Mouse (Mus musculus) CH12.LX (cell line): ENCODE measurements at regions not wholly inside any gene's neighbourhood (a gene's known extent, or its start where the extent isn't known, plus 50 kb on each side); places are given as distances from the start of the nearest gene placed in this dataset.

Source experiments
- DNase-seq: peaks from one replicate; pipeline ENCODE4 v3.0.0-alpha.2; 2013; ENCODE audit errors: extremely low read depth
- H3K27ac ChIP-seq: 2 replicates; pipeline ENCODE4 v1.5.1; 2012; ENCODE audit warnings: low read depth, mild to moderate bottlenecking, control low read depth, moderate library complexity; ENCODE audit not compliant: insufficient read depth
- H3K27me3 ChIP-seq: replicated peaks from 2 replicates; pipeline ENCODE3; 2012; ENCODE audit warnings: inconsistent platforms
- H3K36me3 ChIP-seq, 2 experiments: replicated peaks in 1 of 2; 2 replicates each; pipeline versions ENCODE3 to v1.6.1; 2012; ENCODE audit warnings: inconsistent platforms in 1 of 2, low read length in 1 of 2, mild to moderate bottlenecking in 1 of 2, mixed read lengths in 1 of 2, moderate library complexity in 1 of 2; ENCODE audit not compliant: control insufficient read depth in 1 of 2, insufficient read depth in 1 of 2
- H3K4me1 ChIP-seq, 2 experiments: 2 replicates each; pipeline ENCODE4 v1.6.1; 2012; ENCODE audit warnings: inconsistent platforms in 1 of 2, moderate library complexity in 1 of 2; ENCODE audit not compliant: insufficient read depth in 2 of 2, control insufficient read depth in 1 of 2
- H3K4me2 ChIP-seq: 2 replicates; pipeline ENCODE4 v1.6.1; 2012; ENCODE audit warnings: low read depth, mild to moderate bottlenecking, control low read depth; ENCODE audit not compliant: poor library complexity, insufficient read depth, severe bottlenecking
- H3K4me3 ChIP-seq, 3 experiments: fragments of 150-350 bp in 1 of 3; sonication (generic) in 1 of 3; replicated peaks in 1 of 3; 2 replicates each; pipeline versions ENCODE3 to v1.5.1; 2011 to 2012; ENCODE audit warnings: low read depth in 2 of 3, low read length in 2 of 3, mild to moderate bottlenecking in 2 of 3, moderate library complexity in 2 of 3, control low read depth in 1 of 3, improper control_type of control experiment in 1 of 3, inconsistent platforms in 1 of 3, mixed read lengths in 1 of 3; ENCODE audit not compliant: poor library complexity in 1 of 3
- H3K79me2 ChIP-seq: replicated peaks from 2 replicates; pipeline ENCODE4 v1.6.1; 2012; ENCODE audit warnings: mild to moderate bottlenecking, moderate library complexity; ENCODE audit not compliant: control insufficient read depth, poor library complexity, insufficient read depth, severe bottlenecking; ENCODE audit errors: extremely low read depth
- H3K9ac ChIP-seq: 2 replicates; pipeline ENCODE4 v1.6.1; 2012; ENCODE audit warnings: low read depth, mild to moderate bottlenecking, control low read depth, moderate library complexity; ENCODE audit not compliant: insufficient read depth
- H3K9me3 ChIP-seq: replicated peaks from 2 replicates; pipeline ENCODE3; 2012; ENCODE audit warnings: low read length, inconsistent platforms, mixed read lengths
- EP300 ChIP-seq: IDR thresholded peaks from 2 replicates; pipeline ENCODE4 v1.6.1; 2011; ENCODE audit warnings: low read length, improper control_type of control experiment
- ETS1 ChIP-seq: conservative IDR thresholded peaks from 2 replicates; pipeline ENCODE4 v1.6.1; 2012; ENCODE audit warnings: low read depth, mild to moderate bottlenecking, inconsistent platforms, low read length, improper control_type of control experiment, moderate library complexity
- GABPA ChIP-seq: IDR thresholded peaks from 2 replicates; pipeline ENCODE4 v1.6.1; 2012; ENCODE audit warnings: low read depth, low read length, improper control_type of control experiment, inconsistent platforms; ENCODE audit not compliant: insufficient replicate concordance
- IRF4 ChIP-seq: IDR thresholded peaks from 2 replicates; pipeline ENCODE4 v1.6.1; 2014; ENCODE audit warnings: low read depth, mild to moderate bottlenecking, inconsistent platforms, low read length, improper control_type of control experiment
- MAZ ChIP-seq: IDR thresholded peaks from 2 replicates; pipeline ENCODE4 v1.6.1; 2012; ENCODE audit warnings: low read depth, mild to moderate bottlenecking, inconsistent platforms, low read length, improper control_type of control experiment, moderate library complexity
- MXI1 ChIP-seq: IDR thresholded peaks from 2 replicates; pipeline ENCODE4 v1.6.1; 2011; ENCODE audit warnings: mild to moderate bottlenecking, low read depth, low read length, improper control_type of control experiment
- NELFE ChIP-seq: IDR thresholded peaks from 2 replicates; pipeline ENCODE4 v1.6.1; 2011; ENCODE audit warnings: low read depth, low read length, improper control_type of control experiment
- NRF1 ChIP-seq: IDR thresholded peaks from 2 replicates; pipeline ENCODE4 v1.6.1; 2014; ENCODE audit warnings: low read depth, mild to moderate bottlenecking, inconsistent platforms, low read length, improper control_type of control experiment, moderate library complexity
- POLR2A ChIP-seq: IDR thresholded peaks from 2 replicates; pipeline ENCODE4 v1.6.1; 2011; ENCODE audit warnings: low read depth, mild to moderate bottlenecking, improper control_type of control experiment, low read length
- POLR2AphosphoS2 ChIP-seq: IDR thresholded peaks from 2 replicates; pipeline ENCODE4 v1.6.1; 2011; ENCODE audit warnings: low read depth, low read length, improper control_type of control experiment
- SMC3 ChIP-seq: IDR thresholded peaks from 2 replicates; pipeline ENCODE4 v1.6.1; 2011; ENCODE audit warnings: low read depth, low read length, improper control_type of control experiment
- USF1 ChIP-seq: IDR thresholded peaks from 2 replicates; pipeline ENCODE4 v1.6.1; 2014; ENCODE audit warnings: low read depth, mild to moderate bottlenecking, inconsistent platforms, low read length, improper control_type of control experiment
- ZNF384 ChIP-seq: IDR thresholded peaks from 2 replicates; pipeline ENCODE4 v1.6.1; 2012; ENCODE audit warnings: low read depth, low read length, improper control_type of control experiment, inconsistent platforms
- dilution Hi-C: fragments of 300-500 bp; cut with MboI; formaldehyde crosslinking; loops from 2 replicates; pipeline ENCODE4 v1.14.3; 2020; ENCODE audit warnings: low sequenced_read_pairs; ENCODE audit not compliant: extremely low pct_unique_long_range_greater_than_20kb, extremely low pct_ligation_motif_present
- in situ Hi-C: fragments of 300-500 bp; cut with MboI; formaldehyde crosslinking; loops from 3 replicates; pipeline ENCODE4 v1.14.3; 2019; ENCODE audit warnings: low sequenced_read_pairs, low pct_ligation_motif_present, low pct_unique_long_range_greater_than_20kb, mixed read lengths

- Histone ChIP-seq H3K36me3 (no peaks in the 10 kb centered on the region), H3K27me3 (no peaks in the 10 kb centered on the region), H3K4me1 (peaks cover 0 to 31% of the 10 kb centered on the region in 2 experiments; a peak in 2 of 4 replicates), H3K4me3 (no peak overlapping the region), H3K9ac (no peak overlapping the region), H3K27ac (no peak overlapping the region), H3K9me3 (no peaks in the 10 kb centered on the region), H3K79me2 (no peaks in the 10 kb centered on the region), H3K4me2 (no peak overlapping the region)
- DNase-seq: no peak
- TF ChIP-seq ETS1 (no peak), POLR2A (no peak), NRF1 (no peak), USF1 (no peak), GABPA (no peak), MAZ (no peak), SMC3 (no peak), EP300 (no peak), IRF4 (no peak), NELFE (no peak), MXI1 (no peak)
- dilution Hi-C loops: no loop called here
- in situ Hi-C loops: no loop called here
Measured at GRCm38 (mm10) chr10:95025569-95026327, 81.1 kb upstream of the Plxnc1 start.

DNA sequence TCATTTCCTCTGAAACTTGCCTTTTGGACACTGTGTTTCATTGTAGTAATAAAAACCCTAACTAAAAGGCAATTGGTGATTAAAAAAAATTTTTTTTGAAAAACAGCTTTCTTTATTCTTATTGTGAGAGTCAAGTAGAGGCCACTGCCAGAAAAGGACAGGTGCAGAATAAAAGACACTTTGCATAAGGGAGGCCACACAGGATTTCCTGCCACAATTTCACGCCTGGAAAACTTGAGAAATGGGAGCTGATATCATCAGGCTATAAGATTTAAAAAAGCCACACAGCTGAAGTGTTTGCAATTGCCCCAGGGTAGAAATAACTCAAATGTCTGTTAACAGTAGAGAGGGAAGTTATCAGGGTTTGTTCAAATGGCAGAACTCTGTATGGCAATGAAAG lies 76.6 kb upstream of the Plxnc1 start:
- Histone ChIP-seq H3K9ac (no peak overlapping the region), H3K27me3 (no peaks in the 10 kb centered on the region), H3K4me3 (no peak overlapping the region), H3K27ac (no peak overlapping the region), H3K9me3 (peaks cover 2% of the 10 kb centered on the region)
- DNase-seq: peak; percentile 21
- dilution Hi-C loops: no loop called here
- in situ Hi-C loops: no loop called here
- TF ChIP-seq ZNF384 (no peak), NELFE (no peak), EP300 (peak; percentile 48; the same call in 1 of the 2 replicates)
- TF ChIP-seq, all 38 proteins: peak for 1
- Histone ChIP-seq H3K36me3 (no peaks in the 10 kb centered on the region), H3K4me2 (no peak overlapping the region), H3K4me1 (peaks cover 0 to 36% of the 10 kb centered on the region in 2 experiments; a peak in 2 of 4 replicates), H3K79me2 (no peaks in the 10 kb centered on the region)

DNA sequence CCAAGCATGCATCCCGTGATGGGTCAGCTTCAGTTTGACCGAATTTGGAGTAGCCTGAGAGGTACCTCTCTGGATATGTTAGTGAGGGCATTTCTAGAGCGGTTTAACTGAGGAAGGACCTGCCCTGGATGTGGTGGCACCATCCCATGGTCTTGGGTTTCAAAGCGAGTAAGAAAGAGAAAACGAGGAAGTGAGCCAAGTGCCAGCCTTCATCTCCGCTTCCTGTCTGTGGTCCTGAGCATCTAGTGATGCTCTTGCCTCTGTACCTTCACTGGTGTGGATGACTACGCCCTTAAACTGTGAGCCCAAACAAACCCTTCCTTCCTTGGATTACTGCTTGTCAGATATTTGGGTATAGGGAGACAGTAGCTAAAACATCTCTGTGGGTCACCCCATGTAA lies 72.3 kb upstream of the Plxnc1 start:
- no peak for DNase-seq
- Histone ChIP-seq H3K36me3 (no peaks in the 10 kb centered on the region), H3K79me2 (no peaks in the 10 kb centered on the region), H3K4me2 (no peak overlapping the region), H3K27ac (no peak overlapping the region), H3K9ac (no peak overlapping the region), H3K4me1 (peaks cover 0 to 23% of the 10 kb centered on the region in 2 experiments; a peak in 2 of 4 replicates), H3K27me3 (no peaks in the 10 kb centered on the region), H3K4me3 (no peak overlapping the region), H3K9me3 (peaks cover 2% of the 10 kb centered on the region)
- dilution Hi-C loops (no loop called here), in situ Hi-C loops (no loop called here)
- TF ChIP-seq POLR2A (no peak), POLR2AphosphoS2 (no peak), USF1 (no peak)
